Mouse (Mus musculus) heart, postnatal 0 days (tissue): ENCODE measurements at regions not wholly inside any gene's neighbourhood (a gene's known extent, or its start where the extent isn't known, plus 50 kb on each side); places are given as distances from the start of the nearest gene placed in this dataset.

Source experiments
- ATAC-seq: fragments of 200-750 bp; cut with Nextera tagmentation; 2 replicates; pipeline ENCODE4 v1.8.0; 2017; ENCODE audit warnings: low read depth, moderate number of reproducible peaks, moderate library complexity; ENCODE audit not compliant: insufficient read depth
- DNase-seq: peaks from one replicate; pipeline ENCODE4 v3.0.0-alpha.2; 2016; ENCODE audit warnings: low spot score
- H3K27ac ChIP-seq: fragments of 300-500 bp; sonication (generic); 2 replicates; pipeline ENCODE4 v1.5.1; 2014; ENCODE audit warnings: low read depth, mild to moderate bottlenecking
- H3K27me3 ChIP-seq: fragments of 300-500 bp; sonication (generic); 2 replicates; pipeline ENCODE4 v1.6.1; 2014; ENCODE audit warnings: low read length, mixed read lengths; ENCODE audit not compliant: control insufficient read depth, insufficient read depth
- H3K36me3 ChIP-seq: fragments of 300-500 bp; sonication (generic); replicated peaks from 2 replicates; pipeline ENCODE4 v1.6.1; 2014; ENCODE audit warnings: low read length, mixed read lengths; ENCODE audit not compliant: control insufficient read depth, insufficient read depth
- H3K4me1 ChIP-seq: fragments of 300-500 bp; sonication (generic); 2 replicates; pipeline ENCODE4 v1.6.1; 2014; ENCODE audit warnings: antibody characterized with exemption; ENCODE audit not compliant: control insufficient read depth, insufficient read depth
- H3K4me2 ChIP-seq: fragments of 300-500 bp; sonication (generic); 2 replicates; pipeline ENCODE4 v1.6.1; 2014; ENCODE audit warnings: low read depth, mild to moderate bottlenecking, low read length, moderate library complexity
- H3K4me3 ChIP-seq: fragments of 300-500 bp; sonication (generic); 2 replicates; pipeline ENCODE4 v1.5.1; 2014; ENCODE audit warnings: low read depth, low read length
- H3K9ac ChIP-seq: fragments of 300-500 bp; sonication (generic); replicated peaks from 2 replicates; pipeline ENCODE4 v1.6.1; 2014; ENCODE audit warnings: low read depth, low read length, mixed read lengths
- H3K9me3 ChIP-seq: fragments of 300-500 bp; sonication (generic); replicated peaks from 2 replicates; pipeline ENCODE4 v1.6.1; 2016; ENCODE audit warnings: low read length; ENCODE audit not compliant: control insufficient read depth
- CTCF ChIP-seq: IDR thresholded peaks from 2 replicates; pipeline ENCODE4 v1.5.1; 2016; ENCODE audit warnings: antibody characterized with exemption, control low read depth, low read depth
- EP300 ChIP-seq: IDR thresholded peaks from 2 replicates; pipeline ENCODE4 v1.6.1; 2016; ENCODE audit warnings: antibody characterized with exemption, low read depth
- WGBS: fragments of 180-500 bp; shearing (Covaris S2); extraction: QIAGEN DNeasy Blood & Tissue Kit; methylation state at CpG from one replicate; pipeline ENCODE4 v1.1.7; 2014; 5-methylcytosine and 5-hydroxymethylcytosine counted together

GRCm38 (mm10) chr14:106506921-106507320 is 400.9 kb downstream of the Trim52 start:
- WGBS = 62% methylated on average over 4 of the region's 4 CpGs
- no peaks in the 10 kb centered on the region for H3K4me1 ChIP-seq
- no peak overlapping the region for H3K4me3 ChIP-seq
- no peak overlapping the region for H3K27ac ChIP-seq
- no peaks in the 10 kb centered on the region for H3K9me3 ChIP-seq
- no peak for DNase-seq
- ATAC-seq = no peak
- H3K4me2 ChIP-seq = no peak overlapping the region
- TF ChIP-seq EP300 = no peak
- no peak for TF ChIP-seq CTCF
- H3K9ac ChIP-seq = no peak overlapping the region
- no peaks in the 10 kb centered on the region for H3K36me3 ChIP-seq
- H3K27me3 ChIP-seq = no peaks in the 10 kb centered on the region

DNA sequence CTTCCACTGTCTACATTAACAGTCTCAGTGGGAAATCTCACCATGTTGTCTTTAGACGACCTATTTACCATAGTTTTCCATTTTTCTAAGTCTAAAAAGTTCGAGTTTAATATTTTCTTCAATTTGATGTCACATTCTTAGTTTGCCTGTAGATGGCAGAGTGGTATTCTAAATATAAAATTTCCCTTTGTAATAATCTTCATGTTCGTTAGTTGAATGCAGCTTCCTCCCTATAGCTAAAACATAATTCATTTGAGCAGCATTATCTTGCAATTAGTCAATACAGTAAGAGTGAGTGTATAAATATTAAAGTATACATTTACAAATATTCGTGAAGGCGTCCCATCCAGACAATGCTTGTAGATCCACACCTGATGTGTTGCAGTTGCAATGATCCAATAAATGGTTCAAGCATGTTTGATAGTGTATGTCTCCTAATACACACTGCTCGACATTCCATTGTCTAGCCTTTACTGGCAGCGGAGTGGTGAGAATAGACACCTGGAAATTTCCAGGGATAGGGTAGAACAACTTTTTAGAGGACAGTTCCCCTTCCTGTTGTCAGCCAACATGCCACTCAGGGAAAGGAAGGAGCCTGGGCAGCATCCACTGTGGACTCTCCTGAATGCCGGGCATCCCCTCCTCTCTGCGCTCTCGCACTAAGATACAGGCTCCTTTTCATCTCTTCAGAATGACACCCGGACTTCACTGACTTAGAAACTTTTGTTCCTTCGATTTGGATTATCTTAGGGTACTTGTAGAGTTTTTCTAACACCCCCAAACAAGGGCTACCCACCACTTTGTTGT is 412.8 kb downstream of the Trim52 start:
- TF ChIP-seq EP300 (no peak), CTCF (no peak)
- Histone ChIP-seq H3K4me2 (no peak overlapping the region), H3K27me3 (no peaks in the 10 kb centered on the region), H3K9me3 (no peaks in the 10 kb centered on the region), H3K36me3 (no peaks in the 10 kb centered on the region), H3K4me1 (no peaks in the 10 kb centered on the region), H3K9ac (no peak overlapping the region), H3K4me3 (no peak overlapping the region), H3K27ac (no peak overlapping the region)
- 59% methylated on average over 12 of the region's 12 CpGs for WGBS
- DNase-seq (no peak), ATAC-seq (no peak)

DNA sequence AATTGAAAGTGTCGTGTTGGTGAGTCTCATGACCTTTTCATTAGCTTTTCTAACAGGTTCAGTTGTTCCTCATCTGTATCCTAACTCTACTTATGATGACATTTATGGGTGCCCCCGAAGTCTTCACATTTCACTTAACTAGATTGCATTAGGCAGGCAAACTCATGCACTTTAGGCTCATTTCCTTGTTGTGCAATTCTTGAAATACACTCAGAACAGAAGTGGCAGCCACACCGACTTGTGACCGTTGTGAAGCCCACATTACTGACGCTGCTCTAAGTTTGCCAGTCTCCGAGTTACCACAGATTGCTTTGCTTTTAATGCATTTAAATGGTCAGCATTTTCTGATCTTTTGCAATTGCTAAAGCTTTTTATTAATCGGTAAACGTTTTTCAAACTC is 414.8 kb downstream of the Trim52 start:
- 69% methylated on average over 8 of the region's 8 CpGs for WGBS
- Histone ChIP-seq H3K36me3 (no peaks in the 10 kb centered on the region), H3K4me3 (no peak overlapping the region), H3K4me1 (no peaks in the 10 kb centered on the region), H3K9me3 (no peaks in the 10 kb centered on the region), H3K27me3 (no peaks in the 10 kb centered on the region), H3K27ac (no peak overlapping the region), H3K4me2 (no peak overlapping the region), H3K9ac (no peak overlapping the region)
- no peak for TF ChIP-seq CTCF
- TF ChIP-seq EP300 = no peak
- ATAC-seq (no peak), DNase-seq (no peak)

DNA sequence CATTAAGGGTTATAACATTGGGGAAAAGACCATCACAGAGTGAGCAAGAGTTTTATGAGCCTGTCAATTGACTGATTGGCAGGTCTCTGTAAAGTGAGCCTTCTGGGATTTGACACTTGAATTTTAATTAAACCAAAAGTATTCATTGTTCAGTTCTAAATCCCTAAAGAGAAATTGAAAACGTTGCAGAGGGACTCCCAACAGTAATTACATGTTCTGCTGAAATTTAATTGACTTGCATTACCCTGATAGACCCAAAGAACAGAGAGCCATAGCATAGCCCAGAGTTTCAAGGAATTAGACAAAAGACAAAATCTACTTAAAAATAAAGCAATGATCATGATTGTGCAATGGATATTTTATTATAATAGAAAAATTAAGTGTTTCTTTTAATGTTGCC is 444.2 kb downstream of the Trim52 start:
- DNase-seq = no peak
- Histone ChIP-seq H3K9me3 (no peaks in the 10 kb centered on the region), H3K36me3 (no peaks in the 10 kb centered on the region), H3K27me3 (no peaks in the 10 kb centered on the region), H3K4me2 (no peak overlapping the region), H3K27ac (no peak overlapping the region), H3K4me1 (no peaks in the 10 kb centered on the region), H3K4me3 (no peak overlapping the region), H3K9ac (no peak overlapping the region)
- no peak for ATAC-seq
- TF ChIP-seq EP300 (no peak), CTCF (no peak)
- 29% methylated on average over 1 of the region's 1 CpGs for WGBS

DNA sequence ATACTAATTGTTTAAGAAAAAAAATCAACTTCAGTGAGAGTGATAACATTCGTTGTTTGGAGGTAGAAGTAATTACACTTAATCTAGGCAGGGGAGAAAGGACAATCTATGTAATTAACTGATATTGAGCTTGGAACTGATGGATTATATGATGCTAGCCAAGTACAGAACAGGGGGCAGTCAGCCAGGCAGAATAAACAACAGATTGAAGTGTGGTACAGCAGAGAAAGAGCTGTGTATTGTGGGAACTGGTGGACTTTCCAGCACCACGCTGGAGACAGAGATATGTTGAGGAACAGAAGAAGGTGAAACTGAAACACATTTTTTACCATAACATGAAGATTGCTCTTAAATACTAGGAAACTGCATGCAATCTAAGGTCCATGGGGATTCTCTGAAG is 473.3 kb downstream of the Trim52 start:
- H3K4me1 ChIP-seq = no peaks in the 10 kb centered on the region
- H3K9ac ChIP-seq = no peak overlapping the region
- TF ChIP-seq EP300 (no peak), CTCF (no peak)
- H3K4me2 ChIP-seq = no peak overlapping the region
- H3K27ac ChIP-seq = no peak overlapping the region
- H3K4me3 ChIP-seq = no peak overlapping the region
- ATAC-seq (no peak), DNase-seq (no peak)
- H3K36me3 ChIP-seq = no peaks in the 10 kb centered on the region
- no peaks in the 10 kb centered on the region for H3K9me3 ChIP-seq
- H3K27me3 ChIP-seq = no peaks in the 10 kb centered on the region
- WGBS = 46% methylated on average over 2 of the region's 2 CpGs

- no peaks in the 10 kb centered on the region for H3K4me1 ChIP-seq
- no peaks in the 10 kb centered on the region for H3K9me3 ChIP-seq
- no peak overlapping the region for H3K4me3 ChIP-seq
- H3K27ac ChIP-seq = no peak overlapping the region
- H3K27me3 ChIP-seq = no peaks in the 10 kb centered on the region
- H3K36me3 ChIP-seq = no peaks in the 10 kb centered on the region
- TF ChIP-seq CTCF (no peak), EP300 (no peak)
- no peak overlapping the region for H3K9ac ChIP-seq
- H3K4me2 ChIP-seq = no peak overlapping the region
- ATAC-seq = no peak
- 77% methylated on average over 6 of the region's 6 CpGs for WGBS
- no peak for DNase-seq
These were observed 475.9 kb downstream of the Trim52 start for GRCm38 (mm10) chr14:106581886-106582285.
